Mouse (Mus musculus): Measurements from ENCODE around the gene Znrf1.

DNA sequence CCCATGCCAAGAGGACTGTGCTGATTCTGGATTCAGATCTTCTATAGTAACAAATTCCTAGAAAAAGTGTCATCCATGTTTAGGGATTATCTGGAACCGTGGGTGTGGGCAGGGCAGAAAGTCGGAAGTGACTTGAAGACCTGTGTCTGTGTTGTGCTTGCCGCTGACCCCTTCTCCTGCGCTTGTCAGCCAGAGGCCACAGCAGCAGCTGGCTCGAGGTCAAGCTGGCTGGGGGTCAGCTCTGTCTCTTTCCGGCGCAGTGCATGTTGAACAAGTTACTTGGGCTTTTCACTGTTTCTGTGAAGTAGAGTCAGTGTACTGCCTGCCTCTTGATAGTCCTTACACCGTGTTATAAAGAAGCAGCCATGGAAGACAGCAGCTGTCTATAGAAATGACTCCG, 71.1 kb downstream of the Znrf1 start:
- TF ChIP-seq CTCF (IDR thresholded peaks at IDR 0.05; ENCODE audit: low read depth) (no peak), EP300 (optimal IDR thresholded peaks at IDR 0.05) (no peak)

Data from stomach, postnatal 0 days (tissue).